Mouse (Mus musculus) common myeloid progenitor, adult 5-6 weeks (primary cell): ENCODE results near the gene Sf3b4. TPM values are rescaled to one million over a fixed set of nuclear protein-coding genes. Genes with fewer than 3 reads are reported as not detected.
A peak's percentile ranks its signal among the peaks of the same experiment; 100 is the strongest.
"Not testable (repeated sequence)": the region's sequence is repeated elsewhere in the genome, so short reads cannot be mapped to it uniquely, and the experiment has no call there.

Experiments
- ATAC-seq: replicated peaks from 2 replicates; pipeline ENCODE4 v1.8.0; 2016; ENCODE audit warnings: low read depth, mild to moderate bottlenecking, moderate TSS enrichment, inconsistent platforms; ENCODE audit not compliant: poor library complexity, severe bottlenecking
- total RNA-seq: library from RNA; stranded (forward); fragments of 200-1000, 187-1606 nt; gene quantifications from 2 replicates; pipeline ENCODE4 v1.2.3, GENCODE M21; 2017

Gene Sf3b4
- total RNA-seq, 1 experiment from 2014 or later: 37.3 TPM

GRCm38 (mm10) chr3:96207819-96208218 lies 35.7 kb downstream of the Sf3b4 start:
- no peak for ATAC-seq

GRCm38 (mm10) chr3:96209242-96209641 lies 37.1 kb downstream of the Sf3b4 start:
- 0 out of 2 replicates have a peak, but pooled peaks have one; percentile 22 for ATAC-seq

- ATAC-seq: peak; percentile 13; the same call in 1 of the 2 replicates
These were observed 47.1 kb downstream of the Sf3b4 start for GRCm38 (mm10) chr3:96219191-96219641.

- peak; percentile 53 for ATAC-seq
These were observed 47.6 kb downstream of the Sf3b4 start, which contains the start of the genes Bola1 and Hist2h2ab for GRCm38 (mm10) chr3:96219661-96220130. Gene Bola1, minus strand, starts transcription at chr3:96219709. Gene Hist2h2ab, plus strand, starts transcription at chr3:96219865.

- ATAC-seq: not testable (repeated sequence)
These were observed 48.1 kb downstream of the Sf3b4 start for GRCm38 (mm10) chr3:96220131-96220764.

GRCm38 (mm10) chr3:96220765-96221639 lies 48.9 kb downstream of the Sf3b4 start, which contains the start of the genes Hist2h2ac and Hist2h2be:
Gene Hist2h2ac, minus strand, starts transcription at chr3:96220880.
Gene Hist2h2be, plus strand, starts transcription at chr3:96221119.
- ATAC-seq: peak; percentile 82

- ATAC-seq: no peak
These were observed 49.5 kb downstream of the Sf3b4 start for GRCm38 (mm10) chr3:96221640-96222038.

GRCm38 (mm10) chr3:96222774-96223173 lies 50.6 kb downstream of the Sf3b4 start:
- ATAC-seq: no peak

- no peak for ATAC-seq
These were observed 53.3 kb downstream of the Sf3b4 start for GRCm38 (mm10) chr3:96225421-96225820.

Other genes starting within 250 kb of the Sf3b4 start
- gene Anp32e, start 243.1 kb upstream of the Sf3b4 start, total RNA-seq: 560 and 574 TPM in 2 replicates
- gene Plekho1, start 176.3 kb upstream of the Sf3b4 start, total RNA-seq: 28.9 and 33.8 TPM in 2 replicates
- gene Vps45, start 113.9 kb upstream of the Sf3b4 start, total RNA-seq: 19.6 and 35.9 TPM in 2 replicates
- 10.9 and 11.8 TPM in 2 replicates for gene Otud7b, start 67.8 kb upstream of the Sf3b4 start, total RNA-seq
- gene Mtmr11, start 10.3 kb upstream of the Sf3b4 start, total RNA-seq: 0.09 TPM in 1 of 2 replicates, not detected in the other
- gene Sv2a, start 8.8 kb downstream of the Sf3b4 start, total RNA-seq: 1.3 and 1.5 TPM in 2 replicates
- gene Bola1, start 47.4 kb downstream of the Sf3b4 start, total RNA-seq: 21.6 and 38.2 TPM in 2 replicates
- gene Hist2h2ab, start 47.5 kb downstream of the Sf3b4 start, total RNA-seq: 81.8 and 97.7 TPM in 2 replicates
- 2,555 and 2,638 TPM in 2 replicates for gene Hist2h2ac, start 48.5 kb downstream of the Sf3b4 start, total RNA-seq
- 6.6 and 8.3 TPM in 2 replicates for gene Hist2h2be, start 48.8 kb downstream of the Sf3b4 start, total RNA-seq
- 96.1 and 129 TPM in 2 replicates for gene Hist2h3c2, start 66.8 kb downstream of the Sf3b4 start, total RNA-seq
- gene Hist2h2aa2, start 67.9 kb downstream of the Sf3b4 start, total RNA-seq: 1,358 and 3,626 TPM in 2 replicates
- 5,131 and 5,822 TPM in 2 replicates for gene Hist2h2aa1, start 73.2 kb downstream of the Sf3b4 start, total RNA-seq
- 2.7 and 18.3 TPM in 2 replicates for gene Hist2h3c1, start 74.4 kb downstream of the Sf3b4 start, total RNA-seq
- 101 and 120 TPM in 2 replicates for gene Hist2h4, start 91.0 kb downstream of the Sf3b4 start, total RNA-seq
- gene Hist2h3b, start 96.3 kb downstream of the Sf3b4 start, total RNA-seq: 296 and 352 TPM in 2 replicates
- 6,356 and 6,932 TPM in 2 replicates for gene Hist2h2bb, start 97.4 kb downstream of the Sf3b4 start, total RNA-seq
- gene Fcgr1, start 121.6 kb downstream of the Sf3b4 start, total RNA-seq: not detected in 2 replicates